8 mouse cellular contexts compared by ENCODE assay signal in the genomic region with DNA sequence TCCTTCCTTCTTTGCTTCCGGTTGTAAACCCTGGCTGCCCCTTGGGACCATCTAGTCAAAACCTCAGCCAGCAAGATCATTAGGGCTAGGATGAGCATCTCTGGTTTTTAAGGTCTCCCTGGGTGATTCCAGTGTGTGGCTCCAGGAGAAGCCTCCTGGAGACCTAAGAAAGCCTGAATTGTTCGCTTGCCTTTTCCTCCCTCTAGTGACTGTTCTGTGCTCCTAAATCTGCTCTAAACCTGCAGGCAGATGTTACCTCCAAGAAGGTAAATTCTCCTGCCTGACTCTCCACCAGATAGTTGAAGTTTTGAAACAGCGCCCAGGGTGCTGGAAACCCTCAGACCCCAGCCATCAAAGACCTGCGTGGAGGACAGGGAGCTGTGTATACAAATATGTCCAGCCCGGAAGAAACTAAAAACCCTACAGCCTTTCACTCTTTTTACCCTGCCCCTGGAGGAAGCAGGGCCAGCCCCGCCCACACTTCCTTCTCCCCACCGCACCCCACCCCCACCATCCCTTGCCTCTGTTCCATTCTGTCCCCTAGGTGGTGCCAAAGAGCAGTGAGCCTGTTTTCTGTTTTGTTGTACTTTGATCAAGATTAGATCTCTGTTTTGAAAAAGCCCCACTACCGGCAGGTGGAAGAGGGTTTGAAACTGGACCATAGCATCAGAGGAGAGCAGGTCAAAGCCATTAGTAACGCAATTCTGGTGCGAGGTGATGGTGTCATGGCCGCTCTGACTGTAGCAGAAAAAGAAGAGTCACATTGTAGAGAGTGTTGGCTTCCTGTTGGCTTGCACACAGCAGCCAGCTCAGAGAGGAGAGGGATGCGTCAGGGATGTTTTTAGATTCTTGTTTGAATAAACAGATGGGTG. TPM values are rescaled to one million over a fixed set of nuclear protein-coding genes. Genes with fewer than 3 reads are reported as not detected.
DNase-seq lines count a peak whose midpoint lies in the region; ATAC-seq and TF ChIP-seq lines count a peak whose summit lies in the region.

No protein-coding gene starts in this region.

- peak overlapping the region; percentile 53 for H3K4me2 ChIP-seq in heart, postnatal 0 days (ENCODE audit: low read depth, low read length)
- H3K4me2 ChIP-seq in lung, embryonic 14.5 days = peak overlapping the region; percentile 25

- H3K4me1 ChIP-seq in E14TG2a.4 (replicated peaks; ENCODE audit: low read depth, low read length) = peaks cover 25% of the 10 kb centered on the region
- peaks cover 18% of the 10 kb centered on the region for H3K4me1 ChIP-seq in bone marrow macrophage, adult 2 months (ENCODE audit: control insufficient read depth, insufficient read depth, low read length)
- H3K4me1 ChIP-seq in embryonic fibroblast, embryonic 13.5 days (ENCODE audit: control insufficient read depth, insufficient read depth, low read length) = peaks cover 3% of the 10 kb centered on the region; the same call in 1 of the 2 replicates
- 0 out of 2 replicates have a peak, but pooled peaks cover 5% of the 10 kb centered on the region for H3K4me1 ChIP-seq in heart, postnatal 0 days (ENCODE audit: control insufficient read depth, insufficient read depth)
- H3K4me1 ChIP-seq in lung, embryonic 14.5 days (ENCODE audit: insufficient read depth) = no peaks in the 10 kb centered on the region

- 0 out of 2 replicates have a peak, but pooled peaks have one; percentile 34 for TF ChIP-seq POLR2A in bone marrow macrophage, adult 2 months (IDR thresholded peaks at IDR 0.05; ENCODE audit: borderline replicate concordance, low read depth, low read length)
- no peak for TF ChIP-seq POLR2A in embryonic fibroblast, embryonic 13.5 days (IDR thresholded peaks at IDR 0.05; ENCODE audit: low read depth, low read length)

- H3K27ac ChIP-seq in bone marrow macrophage, adult 2 months (ENCODE audit: insufficient read depth, low read depth, low read length) = peak overlapping the region; percentile 41
- H3K27ac ChIP-seq in embryonic fibroblast, embryonic 13.5 days (ENCODE audit: insufficient read depth, low read length) = no peak overlapping the region
- peak overlapping the region; percentile 43; the same call in 1 of the 2 replicates for H3K27ac ChIP-seq in heart, postnatal 0 days (ENCODE audit: low read depth)
- H3K27ac ChIP-seq in lung, embryonic 14.5 days (ENCODE audit: low read depth) = no peak overlapping the region

- no peaks in the 10 kb centered on the region for H3K27me3 ChIP-seq in E14TG2a.4 (ENCODE audit: insufficient read depth, low read length)
- no peaks in the 10 kb centered on the region for H3K27me3 ChIP-seq in heart, postnatal 0 days (ENCODE audit: control insufficient read depth, insufficient read depth, low read length)
- H3K27me3 ChIP-seq in lung, embryonic 14.5 days (ENCODE audit: insufficient read depth, low read length) = no peaks in the 10 kb centered on the region

- no peak overlapping the region for H3K4me3 ChIP-seq in E14TG2a.4 (replicated peaks; ENCODE audit: low read length)
- peak overlapping the region; percentile 55 for H3K4me3 ChIP-seq in bone marrow macrophage, adult 2 months (ENCODE audit: insufficient read depth, low read length)
- 0 out of 2 replicates have a peak overlapping the region, but pooled peaks have one; percentile 4 for H3K4me3 ChIP-seq in embryonic fibroblast, embryonic 13.5 days (ENCODE audit: insufficient read depth, low read length)
- H3K4me3 ChIP-seq in heart, postnatal 0 days (ENCODE audit: low read depth, low read length) = peak overlapping the region; percentile 43
- H3K4me3 ChIP-seq in lung, embryonic 14.5 days (ENCODE audit: low read depth, low read length) = 0 out of 2 replicates have a peak overlapping the region, but pooled peaks have one; percentile 7

- H3K36me3 ChIP-seq in E14TG2a.4 (ENCODE audit: insufficient read depth, low read length) = no peaks in the 10 kb centered on the region
- no peaks in the 10 kb centered on the region for H3K36me3 ChIP-seq in heart, postnatal 0 days (replicated peaks; ENCODE audit: control insufficient read depth, insufficient read depth, low read length)
- no peaks in the 10 kb centered on the region for H3K36me3 ChIP-seq in lung, embryonic 14.5 days (ENCODE audit: insufficient read depth)

- H3K9ac ChIP-seq in heart, postnatal 0 days (replicated peaks; ENCODE audit: low read depth, low read length) = no peak overlapping the region; the same call in 1 of the 2 replicates
- no peak overlapping the region for H3K9ac ChIP-seq in lung, embryonic 14.5 days

- no peaks in the 10 kb centered on the region for H3K9me3 ChIP-seq in E14TG2a.4 (ENCODE audit: low read length)
- no peaks in the 10 kb centered on the region for H3K9me3 ChIP-seq in heart, postnatal 0 days (replicated peaks; ENCODE audit: control insufficient read depth, low read length)
- no peaks in the 10 kb centered on the region for H3K9me3 ChIP-seq in lung, embryonic 14.5 days (ENCODE audit: low read depth, low read length)

- TF ChIP-seq EP300 in heart, postnatal 0 days (IDR thresholded peaks at IDR 0.05; ENCODE audit: low read depth) = no peak

- peak; percentile 70 for DNase-seq in heart, postnatal 0 days (ENCODE audit: low spot score)
- DNase-seq in kidney, postnatal 36 days = peak; percentile 80 to 89
- DNase-seq in lung, embryonic 14.5 days = peak; percentile 81
- DNase-seq in thymus, postnatal 36 days = peak; percentile 84 to 85

- ATAC-seq in heart, postnatal 0 days (ENCODE audit: insufficient read depth, low read depth) = peak; percentile 82
- ATAC-seq in lung, embryonic 14.5 days (ENCODE audit: insufficient read depth) = peak; percentile 79
- ATAC-seq in neutrophil, adult 5-6 weeks (ENCODE audit: extremely low read depth, insufficient number of reproducible peaks, low FRiP score, poor library complexity, severe bottlenecking) = peak; percentile 95

- 9% methylated on average over 12 of the region's 12 CpGs for WGBS in heart, postnatal 0 days
- WGBS in lung, embryonic 14.5 days = 8% methylated on average over 12 of the region's 12 CpGs

- TF ChIP-seq CTCF in E14TG2a.4 (conservative IDR thresholded peaks at IDR 0.05; ENCODE audit: low read length) = peak; percentile 46
- peak; percentile 70 for TF ChIP-seq CTCF in bone marrow macrophage, adult 2 months (IDR thresholded peaks at IDR 0.05; ENCODE audit: low read depth, low read length)
- TF ChIP-seq CTCF in embryonic fibroblast, embryonic 13.5 days (IDR thresholded peaks at IDR 0.05; ENCODE audit: borderline replicate concordance, insufficient read depth, low read length) = peak; percentile 35; the same call in 1 of the 2 replicates
- TF ChIP-seq CTCF in heart, postnatal 0 days (IDR thresholded peaks at IDR 0.05; ENCODE audit: low read depth) = peak; percentile 63
- TF ChIP-seq CTCF in lung, embryonic 14.5 days (IDR thresholded peaks at IDR 0.05; ENCODE audit: low read depth) = peak; percentile 73

RNA-seq across cellular contexts. Expression of a gene that starts 22.0 kb away (rescaled TPM):
- polyA plus RNA-seq in bone marrow macrophage, adult 2 months (2012; ENCODE audit: insufficient read depth, insufficient read length, missing spikeins) = not detected in 2 replicates
- polyA plus RNA-seq in embryonic fibroblast, embryonic 13.5 days (2011; ENCODE audit: insufficient read length, low read depth, missing spikeins) = not detected in 2 replicates
- total RNA-seq in heart, postnatal 0 days (2014; rRNA removed; ENCODE audit: low replicate concordance) = not detected in 2 replicates
- 0.12 and 0.56 TPM in 2 replicates for polyA plus RNA-seq in heart, postnatal 0 days (2015; fragmentation: Nextera tagmentation; extraction: Ambion mirVana)
- polyA plus RNA-seq in lung, embryonic 14.5 days (2014; fragmentation: Nextera tagmentation; extraction: Ambion mirVana) = not detected in 2 replicates
- total RNA-seq in neutrophil, adult 5-6 weeks (2017) = not detected in 2 replicates

RNA-seq across cellular contexts. Expression of a gene that starts 32.9 kb away (rescaled TPM):
- polyA plus RNA-seq in bone marrow macrophage, adult 2 months (2012; ENCODE audit: insufficient read depth, insufficient read length, missing spikeins) = 90.1 and 96.4 TPM in 2 replicates
- polyA plus RNA-seq in embryonic fibroblast, embryonic 13.5 days (2011; ENCODE audit: insufficient read length, low read depth, missing spikeins) = 83.6 and 95.9 TPM in 2 replicates
- total RNA-seq in heart, postnatal 0 days (2014; rRNA removed; ENCODE audit: low replicate concordance) = 38.9 and 55.6 TPM in 2 replicates
- polyA plus RNA-seq in heart, postnatal 0 days (2015; fragmentation: Nextera tagmentation; extraction: Ambion mirVana) = 40.6 and 44.1 TPM in 2 replicates
- 72.5 and 75.0 TPM in 2 replicates for polyA plus RNA-seq in lung, embryonic 14.5 days (2014; fragmentation: Nextera tagmentation; extraction: Ambion mirVana)
- total RNA-seq in neutrophil, adult 5-6 weeks (2017) = 84.1 and 90.1 TPM in 2 replicates

Comparison
In these comparisons a context has a peak if more than half of its experiments do, and no peak if none do; other contexts are left out.
1. H3K27ac ChIP-seq: peak in bone marrow macrophage, adult 2 months (single experiment) and heart, postnatal 0 days (single experiment); none in embryonic fibroblast, embryonic 13.5 days (single experiment) and lung, embryonic 14.5 days (single experiment).
2. Peak in every context shown above with its lines, with median percentiles within 50 percentile points of each other: CTCF ChIP-seq, ATAC-seq and DNase-seq.